Mouse (Mus musculus) kidney, embryonic 14.5 days (tissue): ENCODE measurements around the gene Slc13a5. TPM values are rescaled to one million over a fixed set of nuclear protein-coding genes. Genes with fewer than 3 reads are reported as not detected.

ENCODE experiments used
- ATAC-seq: fragments of 200-750 bp; cut with Nextera tagmentation; 2 replicates; pipeline ENCODE4 v1.8.0; 2017; ENCODE audit warnings: moderate number of reproducible peaks, mild to moderate bottlenecking, moderate TSS enrichment, moderate library complexity; ENCODE audit not compliant: low FRiP score, low TSS enrichment
- H3K27ac ChIP-seq: fragments of 300-500 bp; sonication (generic); 2 replicates; pipeline ENCODE4 v1.5.1; 2014; ENCODE audit warnings: low read depth, mild to moderate bottlenecking, low read length, moderate library complexity, mixed read lengths
- H3K27me3 ChIP-seq: fragments of 300-500 bp; sonication (generic); 2 replicates; pipeline ENCODE4 v1.6.1; 2014; ENCODE audit warnings: mild to moderate bottlenecking, low read length; ENCODE audit not compliant: control insufficient read depth, insufficient read depth
- H3K36me3 ChIP-seq: fragments of 300-500 bp; sonication (generic); 2 replicates; pipeline ENCODE4 v1.6.1; 2014; ENCODE audit warnings: low read length, mixed read lengths; ENCODE audit not compliant: control insufficient read depth, insufficient read depth
- H3K4me1 ChIP-seq: fragments of 300-500 bp; sonication (generic); 2 replicates; pipeline ENCODE4 v1.6.1; 2014; ENCODE audit warnings: low read length, mixed read lengths; ENCODE audit not compliant: control insufficient read depth, insufficient read depth
- H3K4me2 ChIP-seq: fragments of 300-500 bp; sonication (generic); replicated peaks from 2 replicates; pipeline ENCODE4 v1.6.1; 2014; ENCODE audit warnings: low read depth, mild to moderate bottlenecking, low read length
- H3K4me3 ChIP-seq: fragments of 300-500 bp; sonication (generic); 2 replicates; pipeline ENCODE4 v1.5.1; 2014; ENCODE audit warnings: mild to moderate bottlenecking, low read length
- H3K9ac ChIP-seq: fragments of 300-500 bp; sonication (generic); 2 replicates; pipeline ENCODE4 v1.6.1; 2014; ENCODE audit warnings: low read depth, mild to moderate bottlenecking, low read length, moderate library complexity
- H3K9me3 ChIP-seq: fragments of 300-500 bp; sonication (generic); 2 replicates; pipeline ENCODE4 v1.6.1; 2016; ENCODE audit warnings: low read length; ENCODE audit not compliant: control insufficient read depth
- WGBS: fragments of 180-500 bp; shearing (Covaris S2); extraction: QIAGEN DNeasy Blood & Tissue Kit; methylation state at CpG from one replicate; pipeline ENCODE4 v1.1.7; 2014; 5-methylcytosine and 5-hydroxymethylcytosine counted together
- polyA plus RNA-seq: library from polyadenylated mRNA; unstranded; fragments of >200 nt; fragmentation: Nextera tagmentation; extraction: Ambion mirVana; gene quantifications from 2 replicates; pipeline ENCODE4 v1.2.1, GENCODE M21; 2014

Gene Slc13a5
- polyA plus RNA-seq, 1 experiment from 2014 or later = 0.15 TPM

DNA sequence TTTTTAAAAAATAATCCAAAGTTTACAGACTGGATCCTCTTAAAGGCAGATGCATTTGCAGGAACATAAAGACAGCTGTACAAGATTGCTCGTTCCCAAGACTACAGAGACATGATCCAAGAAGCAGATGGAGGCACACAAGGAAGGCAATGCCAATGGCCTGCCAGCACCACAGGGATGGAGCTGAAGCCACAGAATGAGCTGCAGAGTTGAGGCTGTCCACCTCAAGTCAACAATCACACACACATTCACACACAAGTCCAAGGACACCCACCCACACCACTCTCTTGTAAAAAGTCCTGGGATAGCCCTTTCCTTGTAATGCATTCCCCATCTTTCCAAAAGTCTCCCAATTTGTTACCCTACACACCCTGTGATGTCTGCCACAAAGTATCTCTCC, 63.6 kb downstream of the Slc13a5 start:
- no peaks in the 10 kb centered on the region for H3K9me3 ChIP-seq
- WGBS = 92% methylated on average over 1 of the region's 1 CpGs
- H3K9ac ChIP-seq = no peak overlapping the region
- H3K27ac ChIP-seq = no peak overlapping the region
- no peak overlapping the region for H3K4me3 ChIP-seq
- no peak overlapping the region for H3K4me2 ChIP-seq
- peaks cover 14% of the 10 kb centered on the region for H3K4me1 ChIP-seq
- no peaks in the 10 kb centered on the region for H3K27me3 ChIP-seq
- peaks cover 13% of the 10 kb centered on the region for H3K36me3 ChIP-seq
- ATAC-seq = no peak

DNA sequence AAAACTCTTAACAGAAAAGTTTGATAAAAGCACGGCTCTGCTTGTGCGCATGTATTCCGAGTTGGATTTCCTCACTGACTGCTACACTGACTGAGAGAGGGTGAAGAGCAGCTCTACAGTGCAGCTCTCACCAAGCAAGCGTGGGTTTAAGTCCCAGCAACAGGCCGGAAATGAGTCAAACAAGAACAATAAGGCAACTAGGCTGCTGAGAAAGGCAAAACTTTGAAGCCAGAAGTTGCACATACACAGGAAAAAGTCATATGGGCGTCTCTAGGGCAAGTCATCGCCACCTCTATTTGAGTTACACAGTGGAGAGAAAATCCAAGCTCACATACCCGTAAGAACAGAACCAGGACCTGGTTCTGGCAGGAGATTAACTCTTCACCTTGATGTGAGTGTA, 70.5 kb downstream of the Slc13a5 start:
- H3K27ac ChIP-seq = no peak overlapping the region
- no peak overlapping the region for H3K4me3 ChIP-seq
- ATAC-seq = no peak

DNA sequence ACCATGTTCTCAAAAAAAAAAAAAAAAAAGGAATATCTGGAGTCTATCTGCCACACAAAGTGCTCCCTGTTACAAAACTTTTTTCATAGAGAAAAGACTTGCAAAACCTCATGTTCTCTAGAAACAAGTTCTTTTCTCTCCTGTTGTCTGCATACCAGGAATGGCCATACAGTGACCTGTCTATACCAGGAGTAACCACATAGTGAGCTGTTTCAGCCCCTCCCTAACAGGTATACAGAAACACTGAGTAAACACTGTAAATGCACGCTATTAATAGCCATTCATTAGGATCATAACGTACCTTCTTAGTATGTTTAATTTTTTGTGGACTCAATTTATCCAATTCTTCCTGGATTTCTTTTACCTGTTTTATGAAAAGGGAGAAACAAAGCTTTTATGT, 72.8 kb downstream of the Slc13a5 start:
- H3K9ac ChIP-seq = no peak overlapping the region
- no peaks in the 10 kb centered on the region for H3K9me3 ChIP-seq
- no peaks in the 10 kb centered on the region for H3K27me3 ChIP-seq
- H3K4me2 ChIP-seq = no peak overlapping the region
- no peak overlapping the region for H3K27ac ChIP-seq
- no peak for ATAC-seq
- no peak overlapping the region for H3K4me3 ChIP-seq
- peaks cover 54% of the 10 kb centered on the region for H3K36me3 ChIP-seq
- no peaks in the 10 kb centered on the region for H3K4me1 ChIP-seq
- WGBS = 95% methylated on average over 2 of the region's 2 CpGs

More for the DNA sequence above, 70.5 kb downstream of the Slc13a5 start:
- Histone ChIP-seq H3K27me3 (no peaks in the 10 kb centered on the region), H3K9ac (no peak overlapping the region), H3K4me1 (no peaks in the 10 kb centered on the region), H3K36me3 (peaks cover 41% of the 10 kb centered on the region), H3K9me3 (no peaks in the 10 kb centered on the region), H3K4me2 (no peak overlapping the region)
- WGBS = 86% methylated on average over 8 of the region's 8 CpGs

Other genes with a start within 250 kb of the Slc13a5 start
- gene Aipl1, start 229.7 kb downstream of the Slc13a5 start, polyA plus RNA-seq = 0.09 and 0.24 TPM in 2 replicates
- 140 and 144 TPM in 2 replicates for gene Pimreg, start 225.2 kb downstream of the Slc13a5 start, polyA plus RNA-seq
- 0.07 and 0.09 TPM in 2 replicates for gene Pitpnm3, start 131.4 kb downstream of the Slc13a5 start, polyA plus RNA-seq
- not detected in 2 replicates for gene Gm43951, start 60.4 kb downstream of the Slc13a5 start, polyA plus RNA-seq
- 9.5 and 18.1 TPM in 2 replicates for gene 4933427D14Rik, start 59.8 kb downstream of the Slc13a5 start, polyA plus RNA-seq
- gene Txndc17, start 59.7 kb downstream of the Slc13a5 start, polyA plus RNA-seq = 207 and 237 TPM in 2 replicates
- gene Med31, start 51.6 kb downstream of the Slc13a5 start, polyA plus RNA-seq = 45.6 and 62.1 TPM in 2 replicates
- 4.2 and 4.8 TPM in 2 replicates for gene Xaf1, start 34.4 kb upstream of the Slc13a5 start, polyA plus RNA-seq
- gene Fbxo39, start 47.2 kb upstream of the Slc13a5 start, polyA plus RNA-seq = not detected in 2 replicates
- 5.8 and 8.3 TPM in 2 replicates for gene Tekt1, start 95.2 kb upstream of the Slc13a5 start, polyA plus RNA-seq
- 30.0 and 56.1 TPM in 2 replicates for gene Smtnl2, start 144.5 kb upstream of the Slc13a5 start, polyA plus RNA-seq
- gene Ggt6, start 168.3 kb upstream of the Slc13a5 start, polyA plus RNA-seq = 0.31 and 0.76 TPM in 2 replicates
- gene Mybbp1a, start 174.1 kb upstream of the Slc13a5 start, polyA plus RNA-seq = 129 and 173 TPM in 2 replicates
- gene Spns2, start 222.7 kb upstream of the Slc13a5 start, polyA plus RNA-seq = 2.0 and 2.4 TPM in 2 replicates